Mouse (Mus musculus) small intestine, adult 2 months (tissue): Measurements from ENCODE around the gene Cdk5r1.

ENCODE experiments used
- CTCF ChIP-seq: fragments of 200-500 bp; IDR thresholded peaks from 2 replicates; pipeline ENCODE4 v1.5.1; 2012; ENCODE audit warnings: low read depth, mild to moderate bottlenecking, control low read depth, inconsistent platforms, low read length, moderate library complexity, mixed read lengths; ENCODE audit not compliant: insufficient replicate concordance, insufficient read length; ENCODE audit errors: extremely low read depth
- POLR2A ChIP-seq: fragments of 200-500 bp; IDR thresholded peaks from 2 replicates; pipeline ENCODE4 v1.6.1; 2012; ENCODE audit warnings: low read depth, mild to moderate bottlenecking, control low read depth, inconsistent platforms, low read length, moderate library complexity

GRCm38 (mm10) chr11:80446916-80447315 is 29.9 kb upstream of the Cdk5r1 start:
- no peak for TF ChIP-seq POLR2A
- no peak for TF ChIP-seq CTCF
